Mouse (Mus musculus) liver, embryonic 14 days (tissue): Measurements from ENCODE around the gene Srpk1. TPM values are rescaled to one million over a fixed set of nuclear protein-coding genes. Genes with fewer than 3 reads are reported as not detected.

Experiments used
- polyA plus RNA-seq: library from polyadenylated mRNA; depleted of rRNA; stranded (reverse); fragments of >200 nt; gene quantifications from 2 replicates; pipeline ENCODE4 v1.2.3, GENCODE M21; 2012; rRNA removed

Gene Srpk1
- 13.2 and 15.8 TPM in 2 replicates for polyA plus RNA-seq

GRCm38 (mm10) chr17:28622300-28622759 lies at the start of gene Srpk1:
TSS of gene Srpk1 (minus strand) at chr17:28622709.

GRCm38 (mm10) chr17:28575244-28576125 lies 47.0 kb downstream of the Srpk1 start, which contains the start of gene Lhfpl5:
TSS of gene Lhfpl5 (plus strand) at chr17:28575641.

GRCm38 (mm10) chr17:28560598-28560997 lies 61.9 kb downstream of the Srpk1 start, which contains the start of gene Clps:
TSS of gene Clps (minus strand) at chr17:28560766.

GRCm38 (mm10) chr17:28549111-28549510 lies 73.4 kb downstream of the Srpk1 start, which contains the start of gene Clpsl2:
TSS of gene Clpsl2 (plus strand) at chr17:28549411.

Other genes with a start within 250 kb of the Srpk1 start
- 7.8 and 8.6 TPM in 2 replicates for gene Fkbp5, start 105.2 kb downstream of the Srpk1 start, polyA plus RNA-seq
- gene Armc12, start 91.9 kb downstream of the Srpk1 start, polyA plus RNA-seq, result not detected in 2 replicates
- not detected in 2 replicates for gene Clpsl2, start 73.3 kb downstream of the Srpk1 start, polyA plus RNA-seq
- 0.75 and 1.3 TPM in 2 replicates for gene Clps, start 61.9 kb downstream of the Srpk1 start, polyA plus RNA-seq
- not detected in 2 replicates for gene Lhfpl5, start 47.1 kb downstream of the Srpk1 start, polyA plus RNA-seq
- 0.32 and 0.38 TPM in 2 replicates for gene Slc26a8, start 67.5 kb upstream of the Srpk1 start, polyA plus RNA-seq
- gene Mapk14, start 68.6 kb upstream of the Srpk1 start, polyA plus RNA-seq, result 34.5 and 39.9 TPM in 2 replicates
- 0.12 and 0.16 TPM in 2 replicates for gene AC170998.1, start 103.4 kb upstream of the Srpk1 start, polyA plus RNA-seq
- 1.2 and 1.7 TPM in 2 replicates for gene Mapk13, start 146.6 kb upstream of the Srpk1 start, polyA plus RNA-seq
- 77.1 and 106 TPM in 2 replicates for gene Brpf3, start 178.4 kb upstream of the Srpk1 start, polyA plus RNA-seq
- 0.01 and 0.02 TPM in 2 replicates for gene Pnpla1, start 235.7 kb upstream of the Srpk1 start, polyA plus RNA-seq